Mouse (Mus musculus) adrenal gland, postnatal 36 days (tissue): ENCODE data around the gene Trim15. TPM values are rescaled to one million over a fixed set of nuclear protein-coding genes. Genes with fewer than 3 reads are reported as not detected.

Experiments
- DNase-seq, 2 experiments: peaks; one replicate each; pipeline ENCODE4 v3.0.0; 2021; ENCODE audit warnings: mixed read lengths in 1 of 2
- total RNA-seq, 2 experiments: library from RNA; stranded (reverse); gene quantifications; 2 replicates each; pipeline ENCODE4 v1.2.3; 2021

Trim15 gene
- total RNA-seq, 2 experiments from 2014 or later = 0.16 TPM; not detected in 1

DNA sequence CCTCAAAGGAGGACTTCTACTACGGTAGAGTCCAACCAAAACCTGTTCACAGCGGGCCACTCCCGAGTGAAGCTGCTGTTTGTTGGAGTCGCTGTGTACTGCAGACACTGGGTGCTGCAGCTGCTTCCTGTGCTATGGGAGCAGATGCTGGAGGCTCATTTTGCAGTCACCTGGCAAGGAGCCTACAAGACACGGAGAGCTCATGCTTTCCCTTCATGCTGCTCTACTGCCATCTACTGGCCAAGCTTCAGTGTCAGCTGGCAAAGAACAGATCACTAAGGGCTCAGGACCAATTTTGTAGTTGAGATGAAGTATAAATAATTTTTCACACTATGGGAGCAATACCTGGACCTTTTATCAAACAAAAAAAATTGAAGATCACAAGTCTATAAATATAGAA, 41.0 kb downstream of the Trim15 start:
- DNase-seq = peak; percentile 83 to 90

DNA sequence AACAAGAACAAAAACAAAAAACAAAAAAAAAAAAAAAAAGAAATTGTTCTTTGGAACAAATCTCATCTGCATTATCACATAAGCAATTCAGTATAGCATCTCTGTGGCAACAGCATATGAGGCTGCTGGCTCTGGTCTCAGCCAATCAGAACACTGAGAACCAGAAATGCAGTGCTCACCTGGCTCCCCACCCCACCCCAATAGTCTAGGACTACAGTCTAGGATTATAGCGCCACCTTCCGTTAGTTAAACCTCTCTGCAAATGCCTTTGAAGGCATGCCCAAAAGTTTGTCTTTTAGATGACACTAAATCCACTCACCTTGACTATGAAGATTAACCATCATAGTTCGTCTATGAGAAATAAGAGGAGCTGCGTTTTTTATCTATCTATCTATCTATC, 41.5 kb downstream of the Trim15 start:
- DNase-seq = no peak

DNA sequence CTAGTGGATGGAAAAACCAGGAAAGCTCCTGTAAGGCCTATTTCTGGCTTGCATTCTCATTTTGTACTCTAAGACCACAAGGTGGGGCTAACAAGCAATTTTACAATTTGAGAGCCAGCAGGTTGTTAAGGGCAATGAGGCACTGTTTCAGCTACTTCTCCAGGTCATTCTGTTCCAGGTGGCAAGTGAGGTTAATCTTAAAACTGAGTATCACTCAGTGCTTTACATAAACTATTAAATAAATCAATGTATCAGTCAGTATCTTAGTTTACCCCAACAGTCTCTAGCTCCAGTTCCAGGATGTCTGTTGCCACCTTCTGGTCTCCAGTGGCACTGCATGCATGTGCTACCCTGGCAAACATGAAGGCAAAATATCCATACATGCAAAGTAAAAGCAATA, 43.0 kb downstream of the Trim15 start:
- DNase-seq = peak; percentile 57 to 64

DNA sequence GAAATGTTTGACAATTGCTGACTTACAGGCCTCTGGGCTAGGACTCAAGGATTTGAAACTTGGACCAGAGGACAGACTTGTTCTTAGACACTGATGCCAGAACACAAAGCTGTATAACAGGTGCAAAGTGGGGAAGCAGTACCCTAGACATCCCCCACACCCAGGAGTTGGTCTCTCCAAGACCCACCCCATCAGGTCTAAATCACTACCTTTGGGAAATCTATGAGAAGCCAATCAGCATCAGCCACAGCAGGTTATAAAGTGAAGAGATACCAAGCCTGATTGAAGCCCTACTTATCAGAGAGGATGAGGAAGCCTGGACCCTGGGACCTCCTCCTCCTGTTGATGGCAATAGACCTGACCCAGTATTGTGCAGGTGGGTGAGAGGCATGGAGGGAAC, 55.1 kb downstream of the Trim15 start, which contains the start of gene H2-M10.6:
Gene H2-M10.6 (plus strand): TSS at position 301 of the 400 bp plus-strand sequence.
- DNase-seq = no peak

Other genes with a start within 250 kb of the Trim15 start
- gene H2-M9, start 224.5 kb downstream of the Trim15 start, total RNA-seq = under 1 TPM; 0.26 to 0.56 TPM
- gene H2-M1, start 195.0 kb downstream of the Trim15 start, total RNA-seq = not detected
- not detected for gene H2-M10.5, start 94.3 kb downstream of the Trim15 start, total RNA-seq
- not detected for gene H2-M10.6, start 55.0 kb downstream of the Trim15 start, total RNA-seq
- gene Trim26, start 30.1 kb downstream of the Trim15 start, total RNA-seq = 10 to 100 TPM; 57.8 to 61.3 TPM
- gene Trim10, start 2.4 kb upstream of the Trim15 start, total RNA-seq = under 1 TPM; 0.20 to 0.43 TPM
- gene Trim40, start 22.9 kb upstream of the Trim15 start, total RNA-seq = under 1 TPM; 0.23 to 0.40 TPM
- not detected for gene Trim31, start 30.9 kb upstream of the Trim15 start, total RNA-seq
- gene Rnf39, start 75.7 kb upstream of the Trim15 start, total RNA-seq = under 1 TPM in 1 of 2 experiments, not detected in 1; 0.16 TPM
- gene Ppp1r11, start 84.5 kb upstream of the Trim15 start, total RNA-seq = 100 to 1,000 TPM in 1 of 2 experiments, 10 to 100 TPM in 1; 91.8 to 102 TPM
- 10 to 100 TPM; 44.2 to 45.0 TPM for gene Znrd1, start 91.3 kb upstream of the Trim15 start, total RNA-seq
- gene Znrd1as, start 91.4 kb upstream of the Trim15 start, total RNA-seq = 10 to 100 TPM in 1 of 2 experiments, 1 to 10 TPM in 1; 9.0 to 13.6 TPM
- not detected for gene 2410137M14Rik, start 114.0 kb upstream of the Trim15 start, total RNA-seq
- not detected for gene H2-M5, start 122.3 kb upstream of the Trim15 start, total RNA-seq
- 1 to 10 TPM; 1.5 to 3.3 TPM for gene Zfp57, start 134.0 kb upstream of the Trim15 start, total RNA-seq
- not detected for gene Mog, start 156.2 kb upstream of the Trim15 start, total RNA-seq
- gene Gabbr1, start 178.8 kb upstream of the Trim15 start, total RNA-seq = 10 to 100 TPM; 23.7 to 26.4 TPM
- gene Olfr90, start 221.3 kb upstream of the Trim15 start, total RNA-seq = not detected
- not detected for gene Olfr91, start 231.1 kb upstream of the Trim15 start, total RNA-seq